Mouse (Mus musculus) brain, embryonic 14.5 days (tissue): Measurements from ENCODE around the gene Rxra.

ENCODE experiments used
- CTCF ChIP-seq: fragments of 200-500 bp; IDR thresholded peaks from 2 replicates; pipeline ENCODE4 v1.5.1; 2012; ENCODE audit warnings: inconsistent platforms, mild to moderate bottlenecking, moderate library complexity, borderline replicate concordance; ENCODE audit not compliant: insufficient read depth, insufficient read length; ENCODE audit errors: extremely low read depth
- POLR2A ChIP-seq: fragments of 200-500 bp; IDR thresholded peaks from 2 replicates; pipeline ENCODE4 v1.6.1; 2012; ENCODE audit warnings: mild to moderate bottlenecking, inconsistent platforms, borderline replicate concordance; ENCODE audit not compliant: poor library complexity, insufficient read depth, insufficient read length, severe bottlenecking; ENCODE audit errors: extremely low read depth

GRCm38 (mm10) chr2:27649862-27650661 is 26.2 kb upstream of the Rxra start:
- TF ChIP-seq POLR2A (no peak), CTCF (no peak)
